Mouse (Mus musculus): ENCODE results near the gene Pttg1ip.

GRCm38 (mm10) chr10:77540576-77541102 is 40.9 kb upstream of the Pttg1ip start:
- TF ChIP-seq CTCF (conservative IDR thresholded peaks at IDR 0.05; ENCODE audit: insufficient read depth, insufficient read length, low read depth, low read length) (no peak), POLR2A (IDR thresholded peaks at IDR 0.05; ENCODE audit: low read depth, low read length) (no peak)

Data from kidney, adult 2 months (tissue).